Mouse (Mus musculus) midbrain, postnatal 0 days (tissue): ENCODE results near the gene Smug1. TPM values are rescaled to one million over a fixed set of nuclear protein-coding genes. Genes with fewer than 3 reads are reported as not detected.

Experiments
- ATAC-seq: fragments of 200-750 bp; cut with Nextera tagmentation; 2 replicates; pipeline ENCODE4 v1.8.0; 2017; ENCODE audit warnings: moderate number of reproducible peaks, mild to moderate bottlenecking, moderate TSS enrichment, moderate library complexity; ENCODE audit not compliant: low FRiP score
- DNase-seq: peaks from one replicate; pipeline ENCODE4 v3.0.0-alpha.2; 2015; ENCODE audit warnings: low spot score
- H3K27ac ChIP-seq: fragments of 300-500 bp; sonication (generic); 2 replicates; pipeline ENCODE4 v1.5.1; 2014; ENCODE audit warnings: low read depth, mild to moderate bottlenecking, low read length, mixed read lengths
- H3K27me3 ChIP-seq: fragments of 300-500 bp; sonication (generic); 2 replicates; pipeline ENCODE4 v1.6.1; 2014; ENCODE audit warnings: low read length, control low read depth, mixed read lengths; ENCODE audit not compliant: insufficient read depth
- H3K36me3 ChIP-seq: fragments of 300-500 bp; sonication (generic); 2 replicates; pipeline ENCODE4 v1.6.1; 2014; ENCODE audit warnings: low read length, control low read depth, mixed read lengths; ENCODE audit not compliant: insufficient read depth
- H3K4me1 ChIP-seq: fragments of 300-500 bp; sonication (generic); 2 replicates; pipeline ENCODE4 v1.6.1; 2014; ENCODE audit warnings: mild to moderate bottlenecking, control low read depth, antibody characterized with exemption, low read length, mixed read lengths; ENCODE audit not compliant: insufficient read depth
- H3K4me2 ChIP-seq: fragments of 300-500 bp; sonication (generic); 2 replicates; pipeline ENCODE4 v1.6.1; 2014; ENCODE audit warnings: low read depth, mild to moderate bottlenecking, low read length, mixed read lengths; ENCODE audit not compliant: poor library complexity, severe bottlenecking
- H3K4me3 ChIP-seq: fragments of 300-500 bp; sonication (generic); 2 replicates; pipeline ENCODE4 v1.5.1; 2014; ENCODE audit warnings: low read depth, mild to moderate bottlenecking, low read length, moderate library complexity
- H3K9ac ChIP-seq: fragments of 300-500 bp; sonication (generic); replicated peaks from 2 replicates; pipeline ENCODE4 v1.6.1; 2014; ENCODE audit warnings: mild to moderate bottlenecking, low read length, moderate library complexity, mixed read lengths; ENCODE audit not compliant: poor library complexity, severe bottlenecking
- H3K9me3 ChIP-seq: fragments of 300-500 bp; sonication (generic); 2 replicates; pipeline ENCODE4 v1.6.1; 2016; ENCODE audit warnings: low read length, control low read depth
- CTCF ChIP-seq: IDR thresholded peaks from 2 replicates; pipeline ENCODE4 v1.5.1; 2016; ENCODE audit warnings: antibody characterized with exemption, mild to moderate bottlenecking
- WGBS: fragments of 180-500 bp; shearing (Covaris S2); extraction: QIAGEN DNeasy Blood & Tissue Kit; methylation state at CpG from one replicate; pipeline ENCODE4 v1.1.7; 2014; 5-methylcytosine and 5-hydroxymethylcytosine counted together
- polyA plus RNA-seq: library from polyadenylated mRNA; unstranded; fragments of >200 nt; fragmentation: Nextera tagmentation; extraction: Ambion mirVana; gene quantifications from 2 replicates; pipeline ENCODE4 v1.2.1, GENCODE M21; 2015
- total RNA-seq: library from RNA; depleted of rRNA; stranded (reverse); fragments of >200 nt; gene quantifications from 2 replicates; pipeline ENCODE4 v1.2.3, GENCODE M21; 2014; rRNA removed

Gene Smug1
- total and polyA plus RNA-seq, 2 experiments from 2014 or later, result 14.1 to 33.2 TPM

GRCm38 (mm10) chr15:103113077-103113476, 53.8 kb downstream of the Smug1 start:
- Histone ChIP-seq H3K9me3 (no peaks in the 10 kb centered on the region), H3K27me3 (peaks cover 33% of the 10 kb centered on the region), H3K4me2 (no peak overlapping the region), H3K27ac (no peak overlapping the region), H3K4me3 (no peak overlapping the region), H3K4me1 (no peaks in the 10 kb centered on the region), H3K9ac (no peak overlapping the region), H3K36me3 (no peaks in the 10 kb centered on the region)
- DNase-seq (no peak), ATAC-seq (no peak)
- peak; percentile 17; the same call in 1 of the 2 replicates for TF ChIP-seq CTCF
- 77% methylated on average over 6 of the region's 6 CpGs for WGBS

- Histone ChIP-seq H3K4me3 (no peak overlapping the region), H3K4me2 (no peak overlapping the region), H3K9me3 (no peaks in the 10 kb centered on the region), H3K36me3 (no peaks in the 10 kb centered on the region), H3K27me3 (peaks cover 27% of the 10 kb centered on the region), H3K27ac (no peak overlapping the region), H3K4me1 (no peaks in the 10 kb centered on the region), H3K9ac (no peak overlapping the region)
- WGBS, result 57% methylated on average over 2 of the region's 2 CpGs
- DNase-seq (no peak), ATAC-seq (no peak)
- TF ChIP-seq CTCF, result no peak
Measured at GRCm38 (mm10) chr15:103112309-103112708, 54.6 kb downstream of the Smug1 start.

- H3K36me3 ChIP-seq, result no peaks in the 10 kb centered on the region
- DNase-seq (no peak), ATAC-seq (no peak)
- H3K27ac ChIP-seq, result no peak overlapping the region
- no peak overlapping the region for H3K4me3 ChIP-seq
- H3K27me3 ChIP-seq, result peaks cover 12% of the 10 kb centered on the region
- WGBS, result 34% methylated on average over 4 of the region's 4 CpGs
- TF ChIP-seq CTCF, result no peak
- no peaks in the 10 kb centered on the region for H3K9me3 ChIP-seq
- no peak overlapping the region for H3K9ac ChIP-seq
- H3K4me2 ChIP-seq, result no peak overlapping the region
- no peaks in the 10 kb centered on the region for H3K4me1 ChIP-seq
Measured at GRCm38 (mm10) chr15:103109940-103110339, 57.0 kb downstream of the Smug1 start.

GRCm38 (mm10) chr15:103108066-103108676, 58.7 kb downstream of the Smug1 start:
- 57% methylated on average over 8 of the region's 8 CpGs for WGBS
- no peak overlapping the region for H3K4me3 ChIP-seq
- no peak for TF ChIP-seq CTCF
- no peaks in the 10 kb centered on the region for H3K36me3 ChIP-seq
- peaks cover 12% of the 10 kb centered on the region for H3K27me3 ChIP-seq
- H3K27ac ChIP-seq, result no peak overlapping the region
- no peaks in the 10 kb centered on the region for H3K4me1 ChIP-seq
- H3K9me3 ChIP-seq, result no peaks in the 10 kb centered on the region
- no peak overlapping the region for H3K4me2 ChIP-seq
- DNase-seq (peak; percentile 61), ATAC-seq (no peak)
- H3K9ac ChIP-seq, result no peak overlapping the region

GRCm38 (mm10) chr15:103106201-103106600, 60.7 kb downstream of the Smug1 start:
- Histone ChIP-seq H3K27ac (no peak overlapping the region), H3K27me3 (peaks cover 25% of the 10 kb centered on the region), H3K9me3 (no peaks in the 10 kb centered on the region), H3K9ac (no peak overlapping the region), H3K4me2 (no peak overlapping the region), H3K4me3 (no peak overlapping the region), H3K36me3 (no peaks in the 10 kb centered on the region), H3K4me1 (peaks cover 2% of the 10 kb centered on the region; the same call in 1 of the 2 replicates)
- TF ChIP-seq CTCF, result no peak
- WGBS, result 8% methylated on average over 2 of the region's 2 CpGs
- no peak for DNase-seq
- no peak for ATAC-seq

Other genes starting within 250 kb of the Smug1 start
- 0.16 TPM in 1 of 2 replicates, not detected in the other for gene Hoxc13, start 246.0 kb downstream of the Smug1 start, total RNA-seq
- not detected in 2 replicates for gene Hoxc13, start 246.0 kb downstream of the Smug1 start, polyA plus RNA-seq
- not detected in 2 replicates for gene Hoxc12, start 230.3 kb downstream of the Smug1 start, total RNA-seq
- gene Hoxc12, start 230.3 kb downstream of the Smug1 start, polyA plus RNA-seq, result not detected in 2 replicates
- not detected in 2 replicates for gene Hoxc11, start 212.7 kb downstream of the Smug1 start, total RNA-seq
- gene Hoxc11, start 212.7 kb downstream of the Smug1 start, polyA plus RNA-seq, result not detected in 2 replicates
- not detected in 2 replicates for gene Hoxc10, start 200.3 kb downstream of the Smug1 start, total RNA-seq
- gene Hoxc10, start 200.3 kb downstream of the Smug1 start, polyA plus RNA-seq, result not detected in 2 replicates
- gene Hoxc5, start 199.6 kb downstream of the Smug1 start, total RNA-seq, result 0.88 TPM in 1 of 2 replicates, not detected in the other
- gene Hoxc5, start 199.6 kb downstream of the Smug1 start, polyA plus RNA-seq, result not detected in 2 replicates
- gene Hoxc9, start 190.7 kb downstream of the Smug1 start, total RNA-seq, result not detected in 2 replicates
- gene Hoxc9, start 190.7 kb downstream of the Smug1 start, polyA plus RNA-seq, result not detected in 2 replicates
- gene Hoxc8, start 176.5 kb downstream of the Smug1 start, total RNA-seq, result not detected in 2 replicates
- gene Hoxc8, start 176.5 kb downstream of the Smug1 start, polyA plus RNA-seq, result not detected in 2 replicates
- gene Hoxc6, start 168.8 kb downstream of the Smug1 start, total RNA-seq, result not detected in 2 replicates
- gene Hoxc6, start 168.8 kb downstream of the Smug1 start, polyA plus RNA-seq, result not detected in 2 replicates
- 2.2 TPM in 1 of 2 replicates, not detected in the other for gene Hoxc4, start 148.2 kb downstream of the Smug1 start, total RNA-seq
- gene Hoxc4, start 148.2 kb downstream of the Smug1 start, polyA plus RNA-seq, result not detected in 2 replicates
- 190 and 229 TPM in 2 replicates for gene Cbx5, start 72.7 kb upstream of the Smug1 start, total RNA-seq
- 101 and 106 TPM in 2 replicates for gene Cbx5, start 72.7 kb upstream of the Smug1 start, polyA plus RNA-seq
- 142 and 190 TPM in 2 replicates for gene Hnrnpa1, start 73.3 kb upstream of the Smug1 start, total RNA-seq
- 540 and 609 TPM in 2 replicates for gene Hnrnpa1, start 73.3 kb upstream of the Smug1 start, polyA plus RNA-seq
- gene Nfe2, start 91.3 kb upstream of the Smug1 start, total RNA-seq, result 0.99 and 3.2 TPM in 2 replicates
- gene Nfe2, start 91.3 kb upstream of the Smug1 start, polyA plus RNA-seq, result 0.26 and 0.32 TPM in 2 replicates
- gene Copz1, start 105.6 kb upstream of the Smug1 start, total RNA-seq, result 127 and 151 TPM in 2 replicates
- gene Copz1, start 105.6 kb upstream of the Smug1 start, polyA plus RNA-seq, result 178 and 184 TPM in 2 replicates
- gene Gpr84, start 143.5 kb upstream of the Smug1 start, total RNA-seq, result 0.27 TPM in 1 of 2 replicates, not detected in the other
- gene Gpr84, start 143.5 kb upstream of the Smug1 start, polyA plus RNA-seq, result 0.29 and 0.37 TPM in 2 replicates
- 22.0 and 26.5 TPM in 2 replicates for gene Zfp385a, start 173.0 kb upstream of the Smug1 start, total RNA-seq
- 26.9 and 28.8 TPM in 2 replicates for gene Zfp385a, start 173.0 kb upstream of the Smug1 start, polyA plus RNA-seq
- gene Itga5, start 199.7 kb upstream of the Smug1 start, total RNA-seq, result 4.8 and 6.8 TPM in 2 replicates
- 3.8 TPM in 2 replicates for gene Itga5, start 199.7 kb upstream of the Smug1 start, polyA plus RNA-seq